Mouse (Mus musculus): ENCODE data around the gene 5730455P16Rik. TPM values are rescaled to one million over a fixed set of nuclear protein-coding genes. Genes with fewer than 3 reads are reported as not detected.

5730455P16Rik gene
- total and polyA plus RNA-seq, 3 experiments = 12.7 to 19.7 (median 15.0) TPM

- Histone ChIP-seq H3K4me1 (ENCODE audit: control insufficient read depth in 1 of 2, insufficient read depth in 2 of 2) (peaks cover 11 to 17% of the 10 kb centered on the region in 2 experiments), H3K27ac (ENCODE audit: insufficient read depth, low read depth) (no peak overlapping the region), H3K4me2 (ENCODE audit: insufficient read depth, low read depth, poor library complexity, severe bottlenecking) (no peak overlapping the region), H3K4me3 (replicated peaks in 1 of 3; ENCODE audit: low read depth in 2 of 3, low read length in 2 of 3, poor library complexity in 1 of 3) (no peak overlapping the region), H3K27me3 (replicated peaks) (no peaks in the 10 kb centered on the region), H3K9ac (ENCODE audit: insufficient read depth, low read depth) (no peak overlapping the region), H3K79me2 (replicated peaks; ENCODE audit: control insufficient read depth, extremely low read depth, insufficient read depth, poor library complexity, severe bottlenecking) (no peaks in the 10 kb centered on the region), H3K36me3 (replicated peaks in 1 of 2; ENCODE audit: control insufficient read depth in 1 of 2, insufficient read depth in 1 of 2, low read length in 1 of 2) (peaks cover 1 to 7% of the 10 kb centered on the region in 2 experiments), H3K9me3 (replicated peaks; ENCODE audit: low read length) (peaks cover 7% of the 10 kb centered on the region)
- dilution Hi-C loops (cut with MboI; ENCODE audit: extremely low pct_ligation_motif_present, extremely low pct_unique_long_range_greater_than_20kb, low sequenced_read_pairs) (no loop called here), in situ Hi-C loops (cut with MboI; ENCODE audit: low pct_ligation_motif_present, low pct_unique_long_range_greater_than_20kb, low sequenced_read_pairs) (no loop called here)
- TF ChIP-seq GABPA (IDR thresholded peaks at IDR 0.05; ENCODE audit: insufficient replicate concordance, low read depth, low read length) (no peak), USF1 (IDR thresholded peaks at IDR 0.05; ENCODE audit: low read depth, low read length) (no peak), ZNF384 (IDR thresholded peaks at IDR 0.05; ENCODE audit: low read depth, low read length) (no peak), MYC (IDR thresholded peaks at IDR 0.05; ENCODE audit: low read depth, low read length) (no peak), RCOR1 (conservative IDR thresholded peaks at IDR 0.05; ENCODE audit: low read depth, low read length) (no peak), JUND (conservative IDR thresholded peaks at IDR 0.05; ENCODE audit: low read depth, low read length) (no peak), SMC3 (IDR thresholded peaks at IDR 0.05; ENCODE audit: low read depth, low read length) (no peak)
- no peak for DNase-seq (ENCODE audit: extremely low read depth)
Measured at GRCm38 (mm10) chr11:80421421-80422047, 43.7 kb upstream of the 5730455P16Rik start.

GRCm38 (mm10) chr11:80420202-80420984 lies 42.6 kb upstream of the 5730455P16Rik start:
- Histone ChIP-seq H3K79me2 (replicated peaks; ENCODE audit: control insufficient read depth, extremely low read depth, insufficient read depth, poor library complexity, severe bottlenecking) (no peaks in the 10 kb centered on the region), H3K9ac (ENCODE audit: insufficient read depth, low read depth) (no peak overlapping the region), H3K27ac (ENCODE audit: insufficient read depth, low read depth) (no peak overlapping the region), H3K36me3 (replicated peaks in 1 of 2; ENCODE audit: control insufficient read depth in 1 of 2, insufficient read depth in 1 of 2, low read length in 1 of 2) (peaks cover 6 to 13% of the 10 kb centered on the region in 2 experiments), H3K4me3 (replicated peaks in 1 of 3; ENCODE audit: low read depth in 2 of 3, low read length in 2 of 3, poor library complexity in 1 of 3) (no peak overlapping the region), H3K9me3 (replicated peaks; ENCODE audit: low read length) (peaks cover 11% of the 10 kb centered on the region), H3K27me3 (replicated peaks) (no peaks in the 10 kb centered on the region), H3K4me2 (ENCODE audit: insufficient read depth, low read depth, poor library complexity, severe bottlenecking) (no peak overlapping the region), H3K4me1 (ENCODE audit: control insufficient read depth in 1 of 2, insufficient read depth in 2 of 2) (peaks cover 11 to 17% of the 10 kb centered on the region in 2 experiments)
- TF ChIP-seq RCOR1 (conservative IDR thresholded peaks at IDR 0.05; ENCODE audit: low read depth, low read length) (peak; percentile 50; the same call in 1 of the 2 replicates), HCFC1 (IDR thresholded peaks at IDR 0.05; ENCODE audit: low read depth, low read length) (no peak), CHD2 (IDR thresholded peaks at IDR 0.05; ENCODE audit: low read length) (peak; percentile 15; the same call in 1 of the 2 replicates), ELF1 (IDR thresholded peaks at IDR 0.05; ENCODE audit: low read depth, low read length) (0 out of 2 replicates have a peak, but pooled peaks have one; percentile 26), ETS1 (conservative IDR thresholded peaks at IDR 0.05; ENCODE audit: low read depth, low read length) (peak; percentile 43; the same call in 1 of the 2 replicates), IRF4 (IDR thresholded peaks at IDR 0.05; ENCODE audit: low read depth, low read length) (peak; percentile 79), BHLHE40 (IDR thresholded peaks at IDR 0.05; ENCODE audit: low read depth, low read length) (peak; percentile 43), EP300 (IDR thresholded peaks at IDR 0.05; ENCODE audit: low read length) (peak; percentile 73), TBP (conservative IDR thresholded peaks at IDR 0.05; ENCODE audit: low read depth, low read length) (no peak), MXI1 (IDR thresholded peaks at IDR 0.05; ENCODE audit: low read depth, low read length) (no peak)
- in situ Hi-C loops (cut with MboI; ENCODE audit: low pct_ligation_motif_present, low pct_unique_long_range_greater_than_20kb, low sequenced_read_pairs) = no loop called here
- dilution Hi-C loops (cut with MboI; ENCODE audit: extremely low pct_ligation_motif_present, extremely low pct_unique_long_range_greater_than_20kb, low sequenced_read_pairs) = no loop called here
- peak; percentile 56 for DNase-seq (ENCODE audit: extremely low read depth)

All from CH12.LX (cell line).